Mouse (Mus musculus) MEL (cell line): ENCODE measurements around the gene Slc38a4. TPM values are rescaled to one million over a fixed set of nuclear protein-coding genes. Genes with fewer than 3 reads are reported as not detected.
A peak's percentile ranks its signal among the peaks of the same experiment; 100 is the strongest.

Experiments
- DNase-seq: peaks from one replicate; pipeline ENCODE4 v3.0.0; 2011; ENCODE audit warnings: low read depth, low spot score
- H3K27ac ChIP-seq: 2 replicates; pipeline ENCODE4 v1.5.1; 2012; ENCODE audit warnings: low read depth, mild to moderate bottlenecking, control low read depth, low read length, moderate library complexity; ENCODE audit not compliant: control insufficient read depth
- H3K27me3 ChIP-seq, 2 experiments: fragments of 150-350 bp in 1 of 2; sonication (generic) in 1 of 2; 2 replicates each; pipeline ENCODE4 v1.6.1; 2012; ENCODE audit warnings: low read length in 2 of 2, mild to moderate bottlenecking in 2 of 2, improper control_type of control experiment in 1 of 2, moderate library complexity in 1 of 2; ENCODE audit not compliant: insufficient read depth in 2 of 2, control insufficient read depth in 1 of 2
- H3K36me3 ChIP-seq, 2 experiments: 2 replicates each; pipeline ENCODE4 v1.6.1; 2012 to 2014; ENCODE audit warnings: low read length in 2 of 2, improper control_type of control experiment in 1 of 2, inconsistent platforms in 1 of 2, mild to moderate bottlenecking in 1 of 2; ENCODE audit not compliant: insufficient read depth in 2 of 2, control insufficient read depth in 1 of 2
- H3K4me1 ChIP-seq, 2 experiments: fragments of 150-350 bp in 1 of 2; sonication (generic) in 1 of 2; 2 replicates each; pipeline ENCODE4 v1.6.1; 2012; ENCODE audit warnings: low read length in 2 of 2, improper control_type of control experiment in 1 of 2, mild to moderate bottlenecking in 1 of 2; ENCODE audit not compliant: insufficient read depth in 2 of 2, control insufficient read depth in 1 of 2
- H3K4me3 ChIP-seq, 2 experiments: fragments of 150-350 bp in 1 of 2; sonication (generic) in 1 of 2; 2 replicates each; pipeline ENCODE4 v1.5.1; 2012; ENCODE audit warnings: low read depth in 2 of 2, low read length in 2 of 2, mild to moderate bottlenecking in 2 of 2, moderate library complexity in 2 of 2, control low read depth in 1 of 2, improper control_type of control experiment in 1 of 2; ENCODE audit not compliant: control insufficient read depth in 1 of 2, insufficient read depth in 1 of 2
- H3K79me2 ChIP-seq: 2 replicates; pipeline ENCODE4 v1.6.1; 2012; ENCODE audit warnings: mild to moderate bottlenecking, low read length, moderate library complexity; ENCODE audit not compliant: control insufficient read depth, poor library complexity, insufficient read depth
- H3K9ac ChIP-seq: 2 replicates; pipeline ENCODE4 v1.6.1; 2012; ENCODE audit warnings: low read depth, mild to moderate bottlenecking, control low read depth, low read length, moderate library complexity; ENCODE audit not compliant: control insufficient read depth, poor library complexity, severe bottlenecking
- H3K9me3 ChIP-seq: fragments of 150-350 bp; sonication (generic); replicated peaks from 2 replicates; pipeline ENCODE4 v1.6.1; 2012; ENCODE audit warnings: mild to moderate bottlenecking, low read length, improper control_type of control experiment, moderate library complexity; ENCODE audit not compliant: insufficient read depth
- BHLHE40 ChIP-seq: IDR thresholded peaks from 2 replicates; pipeline ENCODE4 v1.6.1; 2012; ENCODE audit warnings: low read depth, mild to moderate bottlenecking, inconsistent platforms, low read length, improper control_type of control experiment, borderline replicate concordance
- CHD1 ChIP-seq: IDR thresholded peaks from 2 replicates; pipeline ENCODE4 v1.6.1; 2012; ENCODE audit warnings: low read depth, mild to moderate bottlenecking, inconsistent platforms, low read length, improper control_type of control experiment
- CHD2 ChIP-seq: IDR thresholded peaks from 2 replicates; pipeline ENCODE4 v1.6.1; 2011; ENCODE audit warnings: low read length, improper control_type of control experiment
- E2F4 ChIP-seq: IDR thresholded peaks from 2 replicates; pipeline ENCODE4 v1.6.1; 2011; ENCODE audit warnings: low read depth, low read length, improper control_type of control experiment, borderline replicate concordance
- ETS1 ChIP-seq: IDR thresholded peaks from 2 replicates; pipeline ENCODE4 v1.6.1; 2012; ENCODE audit warnings: low read depth, mild to moderate bottlenecking, inconsistent platforms, low read length, improper control_type of control experiment, moderate library complexity
- GATA1 ChIP-seq: IDR thresholded peaks from 2 replicates; pipeline ENCODE4 v1.6.1; 2011; ENCODE audit warnings: low read depth, low read length, improper control_type of control experiment
- KAT2A ChIP-seq: conservative IDR thresholded peaks from 2 replicates; pipeline ENCODE4 v1.6.1; 2012; ENCODE audit warnings: low read depth, low read length, improper control_type of control experiment, inconsistent platforms
- MAX ChIP-seq: IDR thresholded peaks from 2 replicates; pipeline ENCODE4 v1.6.1; 2011; ENCODE audit warnings: low read length, improper control_type of control experiment
- MAZ ChIP-seq: IDR thresholded peaks from 2 replicates; pipeline ENCODE4 v1.6.1; 2012; ENCODE audit warnings: low read depth, mild to moderate bottlenecking, inconsistent platforms, low read length, improper control_type of control experiment
- MEF2A ChIP-seq: IDR thresholded peaks from 2 replicates; pipeline ENCODE4 v1.6.1; 2014; ENCODE audit warnings: low read depth, mild to moderate bottlenecking, inconsistent platforms, low read length, improper control_type of control experiment; ENCODE audit not compliant: poor library complexity, insufficient replicate concordance, severe bottlenecking; ENCODE audit errors: extremely low read depth
- MXI1 ChIP-seq: IDR thresholded peaks from 2 replicates; pipeline ENCODE4 v1.6.1; 2011; ENCODE audit warnings: mild to moderate bottlenecking, low read depth, low read length, improper control_type of control experiment
- MYC ChIP-seq: IDR thresholded peaks from 2 replicates; pipeline ENCODE4 v1.6.1; 2011; ENCODE audit warnings: low read depth, mild to moderate bottlenecking, low read length, improper control_type of control experiment, moderate library complexity
- NRF1 ChIP-seq: IDR thresholded peaks from 2 replicates; pipeline ENCODE4 v1.6.1; 2014; ENCODE audit warnings: low read depth, mild to moderate bottlenecking, inconsistent platforms, low read length, improper control_type of control experiment, moderate library complexity; ENCODE audit not compliant: poor library complexity, insufficient read depth, severe bottlenecking
- RAD21 ChIP-seq: IDR thresholded peaks from 2 replicates; pipeline ENCODE4 v1.6.1; 2011; ENCODE audit warnings: mild to moderate bottlenecking, low read depth, low read length, improper control_type of control experiment
- SIN3A ChIP-seq: IDR thresholded peaks from 2 replicates; pipeline ENCODE4 v1.6.1; 2012; ENCODE audit warnings: low read length, improper control_type of control experiment, inconsistent platforms
- SMC3 ChIP-seq: IDR thresholded peaks from 2 replicates; pipeline ENCODE4 v1.6.1; 2011; ENCODE audit warnings: low read depth, low read length, improper control_type of control experiment
- TAL1 ChIP-seq: IDR thresholded peaks from 2 replicates; pipeline ENCODE4 v1.6.1; 2012; ENCODE audit warnings: mild to moderate bottlenecking, inconsistent platforms, low read length, moderate library complexity, mixed read lengths
- TCF12 ChIP-seq: IDR thresholded peaks from 2 replicates; pipeline ENCODE4 v1.6.1; 2014; ENCODE audit warnings: low read depth, mild to moderate bottlenecking, inconsistent platforms, low read length, improper control_type of control experiment, moderate library complexity
- UBTF ChIP-seq: IDR thresholded peaks from 2 replicates; pipeline ENCODE4 v1.6.1; 2012; ENCODE audit warnings: low read depth, mild to moderate bottlenecking, inconsistent platforms, low read length, improper control_type of control experiment, moderate library complexity, borderline replicate concordance; ENCODE audit not compliant: insufficient read depth
- ZC3H11A ChIP-seq: IDR thresholded peaks from 2 replicates; pipeline ENCODE4 v1.6.1; 2012; ENCODE audit warnings: low read depth, mild to moderate bottlenecking, inconsistent platforms, low read length, improper control_type of control experiment
- ZKSCAN1 ChIP-seq: IDR thresholded peaks from 2 replicates; pipeline ENCODE4 v1.6.1; 2012; ENCODE audit warnings: low read depth, mild to moderate bottlenecking, inconsistent platforms, low read length, improper control_type of control experiment, moderate library complexity
- ZMIZ1 ChIP-seq: IDR thresholded peaks from 2 replicates; pipeline ENCODE4 v1.6.1; 2012; ENCODE audit warnings: low read depth, mild to moderate bottlenecking, inconsistent platforms, low read length, improper control_type of control experiment, moderate library complexity
- ZNF384 ChIP-seq: IDR thresholded peaks from 2 replicates; pipeline ENCODE4 v1.6.1; 2012; ENCODE audit warnings: low read depth, mild to moderate bottlenecking, inconsistent platforms, low read length, improper control_type of control experiment
- polyA plus RNA-seq, 2 experiments: library from polyadenylated mRNA; stranded (reverse) in 1 of 2; unstranded in 1 of 2; fragments of >175 nt in 1 of 2; fragments of >200 nt in 1 of 2; gene quantifications; 2 replicates each; pipeline versions ENCODE4 v1.2.1 to v1.2.4; 2012; ENCODE audit warnings: low replicate concordance in 2 of 2, low read depth in 1 of 2; ENCODE audit not compliant: insufficient read length in 2 of 2, insufficient read depth in 1 of 2, missing spikeins in 1 of 2
- total RNA-seq: library from RNA; depleted of rRNA; stranded (reverse); fragments of 300-350 nt; gene quantifications from 2 replicates; pipeline ENCODE4 v1.2.3, GENCODE M21; 2012

Slc38a4 gene
- total and polyA plus RNA-seq, 3 experiments, result not detected

DNA sequence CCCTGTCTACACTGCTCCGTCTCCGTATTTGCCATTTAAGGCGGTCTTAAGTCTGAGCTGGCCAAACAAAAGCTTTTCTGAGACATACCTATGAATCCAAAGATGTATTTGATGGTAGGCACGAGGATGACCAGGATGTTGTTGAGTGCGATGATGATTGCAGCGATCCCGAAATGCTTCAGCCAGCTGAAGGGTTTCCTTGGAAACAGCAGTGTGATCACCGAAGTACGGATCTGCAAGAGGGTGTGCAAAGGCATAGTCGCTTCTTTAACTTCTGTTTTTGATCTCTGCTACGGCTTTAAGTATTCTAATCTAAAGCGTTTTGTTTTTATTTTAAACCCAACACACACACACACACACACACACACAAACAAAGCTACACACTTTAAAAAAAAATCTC lies 56.4 kb downstream of the Slc38a4 start:
- Histone ChIP-seq H3K79me2 (no peaks in the 10 kb centered on the region), H3K4me3 (no peak overlapping the region), H3K4me1 (no peaks in the 10 kb centered on the region), H3K27me3 (no peaks in the 10 kb centered on the region), H3K36me3 (no peaks in the 10 kb centered on the region)
- no peak for TF ChIP-seq ETS1
- no peak for TF ChIP-seq SMC3
- TF ChIP-seq E2F4, result no peak
- TF ChIP-seq TAL1, result no peak
- no peak for TF ChIP-seq ZKSCAN1
- no peak for TF ChIP-seq BHLHE40
- TF ChIP-seq TCF12, result no peak
- TF ChIP-seq CHD1, result no peak
- TF ChIP-seq GATA1, result no peak
- no peak for TF ChIP-seq MYC
- no peak for TF ChIP-seq RAD21
- TF ChIP-seq ZC3H11A, result no peak
- TF ChIP-seq NRF1, result no peak
- TF ChIP-seq CHD2, result no peak
- TF ChIP-seq UBTF, result no peak
- TF ChIP-seq ZNF384, result no peak
- TF ChIP-seq MEF2A, result no peak
- TF ChIP-seq ZMIZ1, result no peak
- TF ChIP-seq, all 39 proteins: peak for 0
- Histone ChIP-seq H3K9me3 (no peaks in the 10 kb centered on the region), H3K9ac (no peak overlapping the region), H3K27ac (no peak overlapping the region)
- no peak for DNase-seq

DNA sequence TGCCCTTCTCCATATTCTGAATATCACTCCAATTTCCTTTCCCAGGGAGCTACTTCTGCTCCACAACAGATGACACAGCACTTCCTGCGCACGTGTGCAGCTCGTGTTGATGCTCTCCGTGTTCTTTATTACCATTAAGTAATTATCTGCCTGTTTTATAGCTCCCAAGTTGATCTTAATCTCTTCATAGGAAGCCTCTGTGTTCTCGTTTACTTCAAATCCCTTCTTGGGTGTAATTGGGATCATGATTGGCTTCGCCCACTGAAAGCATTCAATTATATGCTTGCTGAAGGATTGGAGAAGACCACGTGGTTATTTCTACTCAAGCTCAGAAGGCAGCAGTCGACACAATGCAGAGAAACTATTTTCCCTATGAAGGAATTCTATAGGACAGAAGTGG lies 70.1 kb downstream of the Slc38a4 start:
- Histone ChIP-seq H3K4me3 (no peak overlapping the region), H3K79me2 (no peaks in the 10 kb centered on the region), H3K9me3 (no peaks in the 10 kb centered on the region), H3K27me3 (no peaks in the 10 kb centered on the region), H3K27ac (no peak overlapping the region), H3K4me1 (no peaks in the 10 kb centered on the region), H3K36me3 (no peaks in the 10 kb centered on the region), H3K9ac (no peak overlapping the region)
- TF ChIP-seq MEF2A (no peak), ZNF384 (no peak), SIN3A (no peak), CHD2 (no peak), MAX (0 out of 2 replicates have a peak, but pooled peaks have one; percentile 25), MAZ (no peak), KAT2A (no peak), MYC (no peak), MXI1 (no peak)
- no peak for DNase-seq
